Mouse (Mus musculus): ENCODE measurements around the gene Gm20721.
"Not testable (repeated sequence)": the region's sequence is repeated elsewhere in the genome, so short reads cannot be mapped to it uniquely, and the experiment has no call there.

Gene Gm20721

GRCm38 (mm10) chr2:174330616-174331191, 15.8 kb downstream of the Gm20721 start:
- peak; percentile 55 to 70 for DNase-seq (ENCODE audit: low spot score in 2 of 2)

GRCm38 (mm10) chr2:174329663-174330615, 16.6 kb downstream of the Gm20721 start:
- DNase-seq (ENCODE audit: low spot score in 2 of 2): peak; percentile 69 to 83

GRCm38 (mm10) chr2:174328926-174329662, 17.4 kb downstream of the Gm20721 start:
- DNase-seq (ENCODE audit: low spot score in 2 of 2): no peak

- DNase-seq (ENCODE audit: low spot score in 2 of 2): no peak
These were observed 18.1 kb downstream of the Gm20721 start for GRCm38 (mm10) chr2:174328358-174328905.

- peak; percentile 56 to 57 for DNase-seq (ENCODE audit: low spot score in 2 of 2)
These were observed 19.1 kb downstream of the Gm20721 start for GRCm38 (mm10) chr2:174327295-174327981.

GRCm38 (mm10) chr2:174326481-174326880, 20.0 kb downstream of the Gm20721 start:
- no peak for DNase-seq (ENCODE audit: low spot score in 2 of 2)

- DNase-seq (ENCODE audit: low spot score in 2 of 2): no peak
These were observed 20.5 kb downstream of the Gm20721 start for GRCm38 (mm10) chr2:174325989-174326388.

GRCm38 (mm10) chr2:174316661-174317060, 29.9 kb downstream of the Gm20721 start:
- no peak for DNase-seq (ENCODE audit: low spot score in 2 of 2)

GRCm38 (mm10) chr2:174315445-174315844, 31.1 kb downstream of the Gm20721 start:
- DNase-seq (ENCODE audit: low spot score in 2 of 2): not testable (repeated sequence)

- DNase-seq (ENCODE audit: low spot score in 2 of 2): no peak
These were observed 33.9 kb downstream of the Gm20721 start for GRCm38 (mm10) chr2:174312661-174313060.

- DNase-seq (ENCODE audit: low spot score in 2 of 2): peak; percentile 77 to 82
These were observed 34.3 kb downstream of the Gm20721 start for GRCm38 (mm10) chr2:174312118-174312647.

- no peak for DNase-seq (ENCODE audit: low spot score in 2 of 2)
These were observed 34.9 kb downstream of the Gm20721 start for GRCm38 (mm10) chr2:174311613-174312012.

GRCm38 (mm10) chr2:174310913-174311514, 35.5 kb downstream of the Gm20721 start:
- DNase-seq (ENCODE audit: low spot score in 2 of 2): peak in 1 of 2 experiments; percentile 52

- DNase-seq (ENCODE audit: low spot score in 2 of 2): no peak
These were observed 38.6 kb downstream of the Gm20721 start for GRCm38 (mm10) chr2:174307903-174308302.

GRCm38 (mm10) chr2:174305646-174306045, 40.9 kb downstream of the Gm20721 start:
- no peak for DNase-seq (ENCODE audit: low spot score in 2 of 2)

- no peak for DNase-seq (ENCODE audit: low spot score in 2 of 2)
These were observed 44.0 kb downstream of the Gm20721 start for GRCm38 (mm10) chr2:174302526-174302925.

GRCm38 (mm10) chr2:174300666-174301065, 45.8 kb downstream of the Gm20721 start:
- no peak for DNase-seq (ENCODE audit: low spot score in 2 of 2)

GRCm38 (mm10) chr2:174300186-174300585, 46.3 kb downstream of the Gm20721 start:
- DNase-seq (ENCODE audit: low spot score in 2 of 2): no peak

- DNase-seq (ENCODE audit: low spot score in 2 of 2): no peak
These were observed 46.7 kb downstream of the Gm20721 start for GRCm38 (mm10) chr2:174299771-174300160.

- DNase-seq (ENCODE audit: low spot score in 2 of 2): no peak
These were observed 47.3 kb downstream of the Gm20721 start for GRCm38 (mm10) chr2:174299091-174299770.
